Mouse (Mus musculus): ENCODE results near the gene Col17a1. TPM values are rescaled to one million over a fixed set of nuclear protein-coding genes. Genes with fewer than 3 reads are reported as not detected.
A peak's percentile ranks its signal among the peaks of the same experiment; 100 is the strongest.

The Col17a1 gene
- total RNA-seq, 2 experiments from 2014 or later = 1.4 to 2.3 TPM

GRCm38 (mm10) chr19:47668399-47668798 lies 23.5 kb downstream of the Col17a1 start:
- DNase-seq (ENCODE audit: low spot score in 2 of 2) = no peak

GRCm38 (mm10) chr19:47667601-47668000 lies 24.3 kb downstream of the Col17a1 start:
- DNase-seq (ENCODE audit: low spot score in 2 of 2) = no peak

DNA sequence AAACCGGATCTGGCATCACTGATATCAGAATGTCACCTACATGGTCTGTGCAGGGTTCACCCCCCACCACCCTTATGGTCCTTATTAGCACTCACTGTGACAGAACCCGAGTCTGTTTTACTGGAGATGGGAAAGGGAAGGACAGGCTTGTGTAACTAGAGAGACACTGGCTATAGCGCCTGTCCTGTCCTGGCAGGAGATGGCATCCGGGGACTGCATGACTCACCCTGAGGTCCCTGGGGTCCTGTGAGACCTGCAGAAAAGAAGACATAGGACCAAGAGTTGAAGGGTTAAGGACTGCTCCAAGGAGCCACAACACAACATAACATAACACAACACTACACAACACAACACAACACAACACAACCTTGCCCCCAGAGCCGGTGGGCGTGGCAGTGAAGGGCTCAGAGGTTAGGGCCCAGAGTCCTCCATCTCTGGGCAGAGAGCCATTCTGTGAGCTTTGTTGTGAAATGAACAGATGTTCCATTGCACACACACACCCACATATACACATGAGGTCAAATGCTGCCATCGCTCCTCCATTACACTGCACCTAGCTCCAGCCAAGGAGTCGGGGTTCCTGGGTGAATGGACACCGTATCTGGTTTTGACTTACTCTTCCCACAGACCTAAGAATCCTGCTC lies 32.0 kb downstream of the Col17a1 start:
- no peak for DNase-seq (ENCODE audit: low spot score in 2 of 2)

GRCm38 (mm10) chr19:47658914-47659535 lies 32.9 kb downstream of the Col17a1 start:
- DNase-seq (ENCODE audit: low spot score in 2 of 2) = peak in 1 of 2 experiments; percentile 75

DNA sequence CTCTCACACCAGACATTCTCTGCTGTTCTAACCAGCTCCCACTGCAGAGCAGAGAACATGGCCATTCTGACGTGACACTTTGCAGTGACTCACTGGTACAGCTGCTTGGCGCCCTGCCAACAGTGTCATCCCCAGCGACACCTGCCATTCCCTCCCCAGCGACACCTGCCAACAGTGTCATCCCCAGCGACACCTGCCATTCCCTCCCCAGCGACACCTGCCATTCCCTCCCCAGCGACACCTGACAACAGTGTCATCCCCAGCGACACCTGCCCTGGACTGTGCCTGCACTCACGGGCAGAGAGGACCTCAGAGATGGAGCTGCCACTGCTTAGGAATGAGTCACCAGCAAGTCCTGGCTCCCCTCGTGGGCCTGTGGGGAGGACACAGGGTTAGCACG lies 37.0 kb downstream of the Col17a1 start:
- DNase-seq (ENCODE audit: low spot score in 2 of 2) = peak; percentile 29 to 43

- DNase-seq (ENCODE audit: low spot score in 2 of 2) = peak in 1 of 2 experiments; percentile 13
Observed at GRCm38 (mm10) chr19:47653173-47653572, 38.7 kb downstream of the Col17a1 start.

GRCm38 (mm10) chr19:47652255-47652654 lies 39.6 kb downstream of the Col17a1 start:
- DNase-seq (ENCODE audit: low spot score in 2 of 2) = peak in 1 of 2 experiments; percentile 16

DNA sequence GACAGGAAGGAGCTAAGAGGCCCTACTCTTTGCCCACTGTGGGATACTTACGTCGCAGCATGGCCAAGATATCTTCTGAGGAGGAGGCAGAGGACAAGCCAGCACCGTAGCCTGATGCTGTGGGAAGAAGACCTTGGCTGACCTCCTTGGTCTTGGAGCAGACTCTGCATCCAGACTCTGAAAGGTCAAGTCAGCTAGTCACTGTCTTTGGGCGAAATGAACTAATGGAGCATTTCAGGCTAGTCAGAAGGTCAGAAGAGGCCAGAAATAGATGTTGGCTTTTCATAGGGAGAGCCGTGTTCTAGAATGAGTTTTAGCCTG lies 40.8 kb downstream of the Col17a1 start:
- DNase-seq (ENCODE audit: low spot score in 2 of 2) = no peak

DNA sequence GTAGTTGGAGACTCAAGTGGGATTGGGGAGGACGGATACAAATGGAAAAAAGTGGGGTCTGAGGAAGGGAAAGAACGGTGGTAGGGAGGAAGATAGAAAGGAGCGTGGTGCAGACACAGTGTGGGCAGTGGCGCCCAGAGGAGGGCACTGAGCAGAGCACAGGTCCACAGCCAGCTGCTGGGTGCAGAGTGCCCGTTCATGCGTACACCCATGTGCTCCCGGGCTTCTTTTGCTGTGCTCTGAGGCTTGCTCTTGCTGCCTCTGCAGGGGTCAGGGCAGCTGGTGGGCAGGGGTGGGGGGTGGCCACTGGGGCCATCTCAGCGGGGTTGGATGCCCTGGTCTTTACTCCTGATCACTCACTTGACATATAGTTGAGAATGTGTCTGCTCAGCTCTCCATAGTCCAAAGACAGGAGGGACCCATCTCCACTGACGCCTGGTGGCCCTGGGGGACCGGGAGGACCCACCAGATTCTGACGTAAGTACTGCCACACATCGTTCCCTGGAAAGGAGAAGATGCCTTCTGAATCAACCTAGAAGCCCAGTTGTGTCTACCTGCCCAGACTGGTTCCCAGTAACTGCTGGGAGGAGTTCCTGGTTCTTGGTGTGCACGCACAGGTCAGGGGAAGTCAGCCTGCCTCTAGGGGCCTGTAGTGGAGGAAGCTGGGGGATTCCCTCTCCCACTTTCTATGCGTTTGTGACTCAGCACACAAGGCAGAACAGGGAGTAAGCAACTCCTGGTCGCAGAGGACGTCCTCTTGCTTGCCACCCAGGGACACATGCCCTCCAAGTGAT lies 41.3 kb downstream of the Col17a1 start:
- no peak for DNase-seq (ENCODE audit: low spot score in 2 of 2)

DNA sequence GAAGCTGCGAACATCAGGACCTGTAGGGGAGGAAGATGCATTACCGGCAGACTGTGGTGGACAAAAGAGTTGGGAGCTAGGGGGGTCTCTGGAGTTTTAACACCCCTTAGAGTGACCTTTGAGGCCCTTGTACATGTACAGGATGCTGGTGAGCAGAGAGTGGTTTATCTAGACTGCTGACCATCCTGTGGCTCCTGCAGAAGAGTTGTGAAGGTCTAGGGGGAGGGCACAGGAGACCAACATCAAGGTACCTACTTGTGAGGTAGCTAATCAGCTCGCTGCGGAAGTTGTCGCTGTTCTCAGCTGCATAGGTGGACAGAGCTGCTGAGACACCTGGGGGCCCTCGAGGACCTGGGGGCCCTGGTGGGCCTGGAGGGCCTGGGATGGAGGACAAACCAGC lies 42.8 kb downstream of the Col17a1 start:
- DNase-seq (ENCODE audit: low spot score in 2 of 2) = no peak

DNA sequence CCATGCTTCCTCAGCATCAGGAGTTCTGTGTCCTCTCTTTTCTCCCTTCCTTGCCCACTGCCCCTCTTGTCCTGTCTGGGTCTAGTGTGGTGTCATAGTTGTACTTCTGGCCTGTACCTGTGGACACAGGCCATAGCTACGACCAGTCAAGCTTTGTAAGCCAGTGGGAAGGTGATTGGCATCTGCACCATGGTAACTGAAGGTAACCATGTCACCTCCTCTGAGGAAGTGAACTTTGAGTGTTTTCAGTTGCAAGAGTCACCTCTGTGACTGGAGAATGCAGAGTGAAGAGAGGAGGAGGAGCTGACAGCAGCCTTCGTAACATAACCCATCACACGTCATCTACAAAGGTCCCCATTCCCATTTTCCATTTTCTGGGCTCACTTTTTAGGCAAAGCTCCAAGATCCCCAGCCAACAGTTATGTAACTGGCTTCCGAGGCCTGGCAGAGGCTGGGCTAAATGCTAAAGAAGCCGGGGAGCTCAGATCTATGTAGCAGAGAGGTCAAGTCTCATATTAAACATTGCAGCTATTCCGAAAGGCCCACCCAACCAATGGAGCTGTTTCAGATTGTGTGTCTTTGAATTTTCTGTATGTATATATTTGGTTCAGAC lies 45.3 kb downstream of the Col17a1 start:
- DNase-seq (ENCODE audit: low spot score in 2 of 2) = no peak

DNA sequence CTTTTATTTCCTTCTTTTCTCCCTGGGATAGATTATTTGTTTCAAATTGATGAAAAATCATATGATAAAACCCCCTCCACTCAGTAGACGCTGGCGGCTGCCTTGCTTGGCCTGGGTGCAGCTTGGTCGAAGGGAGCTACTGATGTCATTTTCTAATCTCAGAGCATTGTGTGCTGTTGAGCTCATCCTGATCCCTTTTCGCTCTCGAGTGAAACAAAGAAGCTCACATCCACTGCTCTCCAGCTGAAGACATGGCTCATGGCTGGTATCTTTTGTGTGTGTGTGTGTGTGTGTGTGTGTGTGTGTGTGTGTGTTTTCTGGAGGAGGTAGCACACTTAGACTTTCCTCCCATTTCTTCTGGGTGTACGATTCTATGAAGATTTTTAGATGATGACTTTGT lies 46.3 kb downstream of the Col17a1 start:
- no peak for DNase-seq (ENCODE audit: low spot score in 2 of 2)

- no peak for DNase-seq (ENCODE audit: low spot score in 2 of 2)
Observed at GRCm38 (mm10) chr19:47643910-47644309, 48.0 kb downstream of the Col17a1 start.

GRCm38 (mm10) chr19:47635380-47635779 lies 56.5 kb downstream of the Col17a1 start:
- no peak for DNase-seq (ENCODE audit: low spot score in 2 of 2)

DNA sequence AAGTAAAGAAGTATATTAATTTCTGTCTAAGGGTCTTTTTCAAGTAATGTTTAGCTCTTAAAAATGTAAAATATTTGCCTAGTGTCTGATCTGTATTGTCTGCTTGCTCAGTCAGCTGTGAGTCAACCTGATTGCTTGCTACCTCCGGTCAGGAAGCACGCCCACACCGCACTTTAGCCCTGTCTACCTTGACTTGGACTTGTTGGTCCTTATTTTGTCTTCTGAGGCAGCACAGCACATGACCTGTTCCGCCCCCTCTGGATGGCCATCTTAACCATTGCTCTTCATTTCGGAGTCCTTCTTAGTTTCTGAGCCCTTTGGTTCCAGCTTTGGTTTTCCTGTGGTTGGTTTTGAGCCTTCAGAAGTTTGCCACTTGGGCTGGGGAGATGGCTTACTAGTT lies 60.1 kb downstream of the Col17a1 start:
- DNase-seq (ENCODE audit: low spot score in 2 of 2) = no peak

DNA sequence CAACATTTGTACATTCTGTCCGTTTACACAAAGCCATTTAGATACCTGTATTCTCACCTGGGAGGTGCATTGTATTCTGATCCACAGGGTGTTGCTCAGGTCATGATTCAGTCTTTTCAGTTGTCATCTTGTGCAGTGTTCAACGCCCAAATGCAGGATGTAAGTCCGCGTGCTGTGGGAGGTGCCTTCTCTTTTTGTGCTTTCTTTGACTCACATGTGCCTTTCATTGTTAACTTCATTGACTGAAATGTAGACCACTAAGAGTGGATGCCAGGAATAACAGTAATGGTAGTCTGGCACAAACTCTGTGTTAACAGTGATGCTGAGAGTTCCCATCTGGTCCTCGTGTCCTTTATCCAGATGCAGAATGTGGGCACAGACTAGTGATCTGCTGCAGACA lies 61.5 kb downstream of the Col17a1 start:
- DNase-seq (ENCODE audit: low spot score in 2 of 2) = no peak

DNA sequence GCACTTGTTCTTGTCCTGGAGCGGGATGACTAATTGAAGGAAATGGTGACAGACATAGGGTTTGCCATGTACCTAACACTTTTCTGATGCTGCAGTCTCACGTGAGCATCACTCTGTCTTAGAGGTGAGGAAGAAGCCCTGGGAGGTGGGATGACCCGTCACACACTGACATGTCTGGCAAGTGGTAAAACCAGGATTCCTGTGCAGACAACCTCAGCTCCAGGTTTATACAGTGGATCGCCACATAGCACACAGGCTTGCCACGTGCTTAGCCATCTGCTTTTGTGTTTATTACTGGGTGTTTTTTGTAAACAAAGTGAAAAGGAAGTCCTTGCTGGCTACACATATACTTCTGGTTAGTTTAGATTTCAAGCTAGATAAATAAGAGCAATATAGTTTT lies 62.8 kb downstream of the Col17a1 start:
- no peak for DNase-seq (ENCODE audit: low spot score in 2 of 2)

DNA sequence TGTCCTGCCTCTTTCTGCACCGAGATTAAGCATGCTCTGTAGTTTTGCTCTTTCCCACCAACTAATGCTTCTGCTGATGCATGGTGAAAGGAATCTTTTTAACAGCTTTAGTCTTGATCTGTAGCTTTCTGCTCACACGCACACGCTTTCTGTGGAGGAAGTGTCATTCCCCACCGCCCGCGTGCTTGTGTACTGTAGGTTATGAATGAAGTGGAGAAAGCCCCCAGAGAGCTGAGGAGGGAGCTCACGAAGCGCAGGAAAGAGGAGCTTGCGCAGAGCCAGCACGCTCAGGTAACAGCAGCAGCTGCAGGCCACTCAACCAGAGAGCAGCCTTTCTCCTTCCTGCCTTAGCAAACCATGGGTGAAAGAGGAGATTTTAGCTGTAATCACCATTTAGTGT lies 64.4 kb downstream of the Col17a1 start:
- no peak for DNase-seq (ENCODE audit: low spot score in 2 of 2)

- no peak for DNase-seq (ENCODE audit: low spot score in 2 of 2)
Observed at GRCm38 (mm10) chr19:47624940-47625711, 66.8 kb downstream of the Col17a1 start.

- DNase-seq (ENCODE audit: low spot score in 2 of 2) = no peak
Observed at GRCm38 (mm10) chr19:47621478-47621877, 70.4 kb downstream of the Col17a1 start.

DNA sequence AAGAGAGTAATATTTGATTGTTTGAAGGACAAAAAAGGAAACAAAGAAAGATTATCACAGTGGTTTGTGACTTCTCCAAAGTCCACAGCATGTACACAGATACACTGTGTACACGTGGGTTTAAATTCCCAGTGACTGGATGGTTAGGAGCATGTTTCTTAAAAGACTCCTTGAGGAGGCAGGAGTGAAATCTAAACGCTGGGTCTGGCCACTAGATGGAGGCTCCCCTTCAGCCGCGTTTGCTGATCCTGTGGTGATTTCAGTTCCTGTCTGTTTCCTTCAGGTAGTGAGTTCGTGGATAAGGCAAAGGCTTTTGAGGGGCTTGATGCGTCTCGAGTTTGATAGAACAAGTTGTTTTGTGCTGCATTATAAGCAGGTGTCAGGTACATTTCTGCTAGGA lies 78.5 kb downstream of the Col17a1 start:
- no peak for DNase-seq (ENCODE audit: low spot score in 2 of 2)

Data from gastrocnemius, postnatal 4 days (tissue).